Mouse (Mus musculus) limb, embryonic 15.5 days (tissue): ENCODE data around the gene Olfr110. TPM values are rescaled to one million over a fixed set of nuclear protein-coding genes. Genes with fewer than 3 reads are reported as not detected.

Source experiments
- polyA plus RNA-seq: library from polyadenylated mRNA; unstranded; fragments of >200 nt; fragmentation: Nextera tagmentation; extraction: Ambion mirVana; gene quantifications from 2 replicates; pipeline ENCODE4 v1.2.1, GENCODE M21; 2015

The Olfr110 gene
- polyA plus RNA-seq, 1 experiment from 2014 or later, result not detected

Other genes starting within 250 kb of the Olfr110 start
- not detected in 2 replicates for gene Olfr98, start 228.7 kb upstream of the Olfr110 start, polyA plus RNA-seq
- 1.9 and 3.3 TPM in 2 replicates for gene H2-M3, start 222.2 kb upstream of the Olfr110 start, polyA plus RNA-seq
- gene Olfr99, start 209.0 kb upstream of the Olfr110 start, polyA plus RNA-seq, result not detected in 2 replicates
- gene Olfr101, start 188.2 kb upstream of the Olfr110 start, polyA plus RNA-seq, result not detected in 2 replicates
- gene Olfr102, start 175.4 kb upstream of the Olfr110 start, polyA plus RNA-seq, result not detected in 2 replicates
- not detected in 2 replicates for gene Olfr103, start 152.8 kb upstream of the Olfr110 start, polyA plus RNA-seq
- not detected in 2 replicates for gene Olfr104-ps, start 132.9 kb upstream of the Olfr110 start, polyA plus RNA-seq
- not detected in 2 replicates for gene Olfr105-ps, start 113.4 kb upstream of the Olfr110 start, polyA plus RNA-seq
- not detected in 2 replicates for gene Olfr106-ps, start 102.1 kb upstream of the Olfr110 start, polyA plus RNA-seq
- not detected in 2 replicates for gene Olfr107, start 93.2 kb upstream of the Olfr110 start, polyA plus RNA-seq
- gene Olfr108, start 47.0 kb upstream of the Olfr110 start, polyA plus RNA-seq, result not detected in 2 replicates
- gene Olfr109, start 33.6 kb upstream of the Olfr110 start, polyA plus RNA-seq, result not detected in 2 replicates
- gene H2-M2, start 8.9 kb upstream of the Olfr110 start, polyA plus RNA-seq, result not detected in 2 replicates
- gene Olfr111, start 15.6 kb downstream of the Olfr110 start, polyA plus RNA-seq, result not detected in 2 replicates
- gene Olfr112, start 77.0 kb downstream of the Olfr110 start, polyA plus RNA-seq, result not detected in 2 replicates
- gene Olfr113, start 85.2 kb downstream of the Olfr110 start, polyA plus RNA-seq, result not detected in 2 replicates
- gene Olfr114, start 100.3 kb downstream of the Olfr110 start, polyA plus RNA-seq, result not detected in 2 replicates
- gene Olfr115, start 134.6 kb downstream of the Olfr110 start, polyA plus RNA-seq, result not detected in 2 replicates
- not detected in 2 replicates for gene Olfr116, start 134.7 kb downstream of the Olfr110 start, polyA plus RNA-seq
- not detected in 2 replicates for gene Olfr117, start 171.3 kb downstream of the Olfr110 start, polyA plus RNA-seq
- not detected in 2 replicates for gene Olfr118, start 174.5 kb downstream of the Olfr110 start, polyA plus RNA-seq
- gene Olfr119, start 204.1 kb downstream of the Olfr110 start, polyA plus RNA-seq, result not detected in 2 replicates
- gene Olfr120, start 229.3 kb downstream of the Olfr110 start, polyA plus RNA-seq, result not detected in 2 replicates